Mouse (Mus musculus) bone marrow macrophage, adult 2 months (primary cell): Measurements from ENCODE around the gene Hist2h2ab.
"Not testable (repeated sequence)": the region's sequence is repeated elsewhere in the genome, so short reads cannot be mapped to it uniquely, and the experiment has no call there.

ENCODE experiments used
- CTCF ChIP-seq: IDR thresholded peaks from 2 replicates; pipeline ENCODE4 v1.5.1; 2012; ENCODE audit warnings: low read depth, mild to moderate bottlenecking, low read length, moderate library complexity
- POLR2A ChIP-seq: IDR thresholded peaks from 2 replicates; pipeline ENCODE4 v1.6.1; 2012; ENCODE audit warnings: mild to moderate bottlenecking, low read depth, low read length, borderline replicate concordance

DNA sequence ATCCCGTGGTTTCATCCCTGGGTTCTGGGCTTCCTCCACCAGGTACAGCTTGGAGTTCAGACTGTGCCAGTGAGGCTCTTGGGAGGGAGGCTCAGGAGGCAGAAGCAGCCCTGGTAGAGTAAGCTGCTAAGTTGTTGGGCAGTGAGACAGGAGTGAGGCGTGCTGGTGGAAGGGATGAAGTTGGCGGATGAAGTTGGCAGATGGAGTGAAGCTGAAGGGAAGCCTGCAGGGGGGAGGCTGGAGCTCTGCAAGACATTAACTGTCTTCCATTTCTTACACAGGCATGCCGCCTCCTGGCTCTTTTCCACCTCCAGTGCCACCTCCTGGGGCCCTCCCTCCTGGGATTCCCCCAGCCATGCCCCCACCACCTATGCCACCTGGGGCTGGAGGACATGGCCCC is 45.6 kb upstream of the Hist2h2ab start:
- not testable (repeated sequence) for TF ChIP-seq POLR2A, CTCF
